Mouse (Mus musculus): ENCODE data around the gene Cd47. TPM values are rescaled to one million over a fixed set of nuclear protein-coding genes. Genes with fewer than 3 reads are reported as not detected.

Cd47 gene
- polyA plus RNA-seq, 1 experiment from 2014 or later, result 152 TPM

DNA sequence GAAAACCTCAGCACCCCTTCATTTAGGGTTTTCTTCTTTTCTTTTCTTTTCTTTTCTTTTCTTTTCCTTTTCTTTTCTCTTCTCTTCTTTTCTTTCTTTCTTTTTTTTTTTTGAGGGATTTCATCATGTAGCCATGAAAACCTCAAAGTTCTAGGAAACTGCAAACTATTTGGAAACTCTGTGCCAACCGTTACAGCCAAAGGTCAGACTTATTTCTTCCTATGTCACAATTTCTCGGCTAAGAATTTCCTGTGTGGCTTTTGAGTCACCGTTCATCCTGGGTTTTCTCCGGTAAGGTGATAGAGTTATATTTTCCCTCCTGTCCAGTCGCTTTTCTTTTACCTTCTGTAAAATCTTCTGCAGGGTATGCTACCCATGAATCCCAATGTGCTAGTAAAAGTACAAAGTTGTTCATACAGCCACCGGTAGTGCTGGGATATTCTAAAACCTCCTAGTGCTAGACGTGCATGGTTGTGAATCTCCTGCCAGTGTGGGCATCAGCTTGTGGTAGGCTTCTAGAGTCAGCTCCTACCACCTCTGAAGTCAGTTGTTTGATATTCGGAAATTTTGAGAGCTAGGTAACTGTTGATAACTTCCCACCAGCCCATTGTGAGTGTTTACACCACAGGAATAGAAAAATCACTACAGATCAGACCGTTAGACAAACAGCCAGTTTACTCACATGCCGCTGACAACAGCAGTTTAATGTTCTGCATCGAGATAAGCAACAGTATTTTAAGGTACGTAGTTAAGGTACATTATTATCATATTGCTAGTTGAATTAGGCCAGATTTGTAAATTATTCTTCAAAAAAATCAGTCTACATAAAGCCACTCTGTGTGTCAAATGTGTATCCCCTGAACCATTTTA, 29.8 kb upstream of the Cd47 start:
- WGBS, result 92% methylated on average over 12 of the region's 12 CpGs
- DNase-seq (ENCODE audit: low spot score), result no peak
- Histone ChIP-seq H3K9me3 (ENCODE audit: control insufficient read depth, low read length) (no peaks in the 10 kb centered on the region), H3K27me3 (ENCODE audit: control insufficient read depth, insufficient read depth, low read length) (no peaks in the 10 kb centered on the region), H3K4me3 (replicated peaks; ENCODE audit: low read length) (no peak overlapping the region), H3K4me2 (replicated peaks) (no peak overlapping the region), H3K4me1 (replicated peaks; ENCODE audit: control insufficient read depth, insufficient read depth, low read length) (no peaks in the 10 kb centered on the region), H3K36me3 (replicated peaks; ENCODE audit: control insufficient read depth, insufficient read depth) (no peaks in the 10 kb centered on the region), H3K9ac (no peak overlapping the region), H3K27ac (no peak overlapping the region)
- no peak for ATAC-seq (ENCODE audit: low FRiP score)

DNA sequence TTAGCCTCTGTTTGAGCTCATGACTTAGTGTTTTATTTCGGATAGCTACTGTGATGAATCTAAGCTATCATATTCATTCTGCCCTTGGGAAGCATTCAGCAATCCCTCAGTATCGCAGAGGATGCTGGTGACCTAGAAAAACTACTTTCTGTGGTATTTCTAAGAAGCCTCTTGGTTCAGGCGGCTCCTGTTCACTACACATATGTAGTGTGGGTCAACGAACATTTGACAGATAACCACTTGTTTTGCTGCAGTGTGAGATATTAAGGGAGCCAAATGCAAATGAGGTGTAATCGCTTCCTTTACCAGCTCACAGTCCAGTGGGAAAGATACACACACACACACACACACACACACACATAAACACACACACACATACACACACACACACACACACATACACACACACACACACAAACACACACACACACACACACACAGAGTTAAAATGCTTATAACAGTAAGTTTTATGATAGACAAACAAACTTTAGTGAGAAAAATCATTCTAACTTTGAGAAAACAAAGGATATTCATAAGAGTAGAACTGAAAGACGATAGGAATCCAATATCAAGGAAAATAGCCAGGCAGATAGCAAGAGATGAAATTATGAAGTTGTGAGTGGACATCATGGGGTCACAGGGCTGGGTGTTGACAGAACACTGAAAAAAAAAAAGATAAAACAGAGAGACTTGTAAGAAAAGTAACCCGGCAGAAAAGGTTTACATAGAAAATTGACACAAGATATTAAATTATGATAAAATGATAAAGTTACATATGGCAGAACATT, 28.5 kb upstream of the Cd47 start:
- 80% methylated on average over 7 of the region's 7 CpGs for WGBS
- DNase-seq (ENCODE audit: low spot score), result no peak
- Histone ChIP-seq H3K9me3 (ENCODE audit: control insufficient read depth, low read length) (no peaks in the 10 kb centered on the region), H3K27me3 (ENCODE audit: control insufficient read depth, insufficient read depth, low read length) (no peaks in the 10 kb centered on the region), H3K27ac (no peak overlapping the region), H3K4me1 (replicated peaks; ENCODE audit: control insufficient read depth, insufficient read depth, low read length) (no peaks in the 10 kb centered on the region), H3K36me3 (replicated peaks; ENCODE audit: control insufficient read depth, insufficient read depth) (no peaks in the 10 kb centered on the region), H3K4me3 (replicated peaks; ENCODE audit: low read length) (no peak overlapping the region), H3K4me2 (replicated peaks) (no peak overlapping the region), H3K9ac (no peak overlapping the region)
- ATAC-seq (ENCODE audit: low FRiP score), result no peak

DNA sequence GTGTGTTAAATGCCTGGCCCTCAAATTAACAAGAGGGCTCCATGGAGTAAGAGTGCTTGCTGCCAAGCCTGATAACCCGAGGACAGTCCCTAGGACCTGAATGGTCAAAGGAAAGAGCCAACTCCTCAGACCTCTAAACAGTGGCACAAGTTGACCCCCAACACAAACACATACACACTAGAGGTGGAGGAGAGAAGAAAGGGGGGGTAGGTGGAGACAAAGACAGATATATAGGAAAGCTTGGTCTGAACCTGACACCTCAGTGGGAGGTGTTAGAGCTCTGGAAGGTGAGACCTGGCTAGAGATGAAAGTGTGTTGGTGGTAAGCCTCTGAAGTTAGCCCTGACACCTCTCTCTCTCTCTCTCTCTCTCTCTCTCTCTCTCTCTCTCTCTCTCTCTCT, 27.8 kb upstream of the Cd47 start:
- Histone ChIP-seq H3K9ac (no peak overlapping the region), H3K36me3 (replicated peaks; ENCODE audit: control insufficient read depth, insufficient read depth) (no peaks in the 10 kb centered on the region), H3K4me3 (replicated peaks; ENCODE audit: low read length) (no peak overlapping the region), H3K4me1 (replicated peaks; ENCODE audit: control insufficient read depth, insufficient read depth, low read length) (no peaks in the 10 kb centered on the region), H3K9me3 (ENCODE audit: control insufficient read depth, low read length) (no peaks in the 10 kb centered on the region), H3K27me3 (ENCODE audit: control insufficient read depth, insufficient read depth, low read length) (no peaks in the 10 kb centered on the region), H3K4me2 (replicated peaks) (no peak overlapping the region), H3K27ac (no peak overlapping the region)
- ATAC-seq (ENCODE audit: low FRiP score) (no peak), DNase-seq (ENCODE audit: low spot score) (no peak)
- 78% methylated on average over 1 of the region's 1 CpGs for WGBS

DNA sequence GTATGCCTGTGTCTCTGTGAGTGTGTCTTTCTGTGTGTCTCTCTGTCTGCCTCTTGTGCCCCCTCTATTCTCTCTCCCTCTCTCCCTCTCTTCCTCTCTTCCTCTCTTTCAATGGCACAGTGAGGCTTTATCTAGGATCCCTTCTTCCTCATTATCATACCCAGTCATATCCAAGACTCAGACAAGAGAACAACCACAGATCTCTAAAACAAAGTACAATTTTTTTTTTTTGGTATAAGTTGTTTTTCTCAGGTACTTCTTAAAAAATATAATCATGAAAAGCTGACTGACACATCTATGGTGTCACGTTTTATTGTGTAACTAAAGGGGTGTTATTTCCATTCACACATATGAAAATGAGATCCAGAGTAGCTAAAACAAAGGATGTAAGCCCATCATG, 27.3 kb upstream of the Cd47 start:
- DNase-seq (ENCODE audit: low spot score) (no peak), ATAC-seq (ENCODE audit: low FRiP score) (no peak)
- Histone ChIP-seq H3K4me3 (replicated peaks; ENCODE audit: low read length) (no peak overlapping the region), H3K36me3 (replicated peaks; ENCODE audit: control insufficient read depth, insufficient read depth) (no peaks in the 10 kb centered on the region), H3K27ac (no peak overlapping the region), H3K4me2 (replicated peaks) (no peak overlapping the region), H3K27me3 (ENCODE audit: control insufficient read depth, insufficient read depth, low read length) (no peaks in the 10 kb centered on the region), H3K4me1 (replicated peaks; ENCODE audit: control insufficient read depth, insufficient read depth, low read length) (no peaks in the 10 kb centered on the region), H3K9me3 (ENCODE audit: control insufficient read depth, low read length) (no peaks in the 10 kb centered on the region), H3K9ac (no peak overlapping the region)
- WGBS, result 96% methylated on average over 1 of the region's 1 CpGs

DNA sequence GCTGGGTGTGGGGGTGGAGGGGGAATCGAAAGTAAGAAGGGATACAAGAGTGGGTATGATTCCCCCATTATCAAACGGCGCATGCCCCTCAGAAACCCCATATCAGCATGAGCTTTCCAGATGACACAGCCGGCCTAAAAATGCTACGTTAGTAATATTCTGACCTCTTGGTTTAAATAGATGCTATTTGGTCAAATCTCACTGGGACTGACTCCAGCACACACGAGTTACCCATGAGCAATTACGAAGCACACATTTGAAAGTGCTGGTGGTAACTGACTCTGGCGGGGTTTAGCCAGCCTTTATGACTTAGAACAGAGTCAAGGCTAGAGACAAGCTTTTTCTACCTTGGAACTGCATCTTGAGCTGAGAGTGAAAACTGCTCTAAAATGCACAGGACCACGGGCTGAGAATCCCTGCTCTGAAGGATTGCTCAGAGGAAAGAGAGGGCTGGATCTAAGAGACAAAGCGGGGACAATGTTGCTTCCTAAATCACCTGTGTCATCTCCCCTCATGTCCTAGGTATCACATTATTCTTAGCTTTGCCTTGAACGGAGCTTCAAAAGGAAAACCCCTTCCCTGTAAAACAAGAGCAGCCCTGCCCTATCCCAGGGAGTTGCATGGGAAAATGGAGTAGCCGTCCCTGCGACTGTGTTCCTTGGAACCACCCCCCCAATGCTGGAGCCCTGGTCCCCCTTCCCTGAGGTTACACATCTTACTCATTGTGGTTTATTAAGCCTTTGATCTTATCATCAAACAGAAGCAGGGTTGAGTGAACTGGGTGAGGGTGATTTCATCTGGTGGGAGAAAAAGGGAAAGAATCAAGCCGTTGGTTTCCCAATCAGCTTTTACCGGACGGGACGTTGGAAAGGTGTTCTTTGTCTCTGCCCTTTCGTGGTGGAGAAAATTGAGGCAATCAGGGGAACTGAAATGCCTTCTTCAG, 26.0 kb upstream of the Cd47 start:
- H3K4me2 ChIP-seq (replicated peaks), result no peak overlapping the region
- DNase-seq (ENCODE audit: low spot score) (no peak), ATAC-seq (ENCODE audit: low FRiP score) (no peak)
- H3K27ac ChIP-seq, result no peak overlapping the region
- H3K9ac ChIP-seq, result no peak overlapping the region
- H3K36me3 ChIP-seq (replicated peaks; ENCODE audit: control insufficient read depth, insufficient read depth), result no peaks in the 10 kb centered on the region
- H3K9me3 ChIP-seq (ENCODE audit: control insufficient read depth, low read length), result no peaks in the 10 kb centered on the region
- no peaks in the 10 kb centered on the region for H3K27me3 ChIP-seq (ENCODE audit: control insufficient read depth, insufficient read depth, low read length)
- no peaks in the 10 kb centered on the region for H3K4me1 ChIP-seq (replicated peaks; ENCODE audit: control insufficient read depth, insufficient read depth, low read length)
- WGBS, result 87% methylated on average over 18 of the region's 18 CpGs
- no peak overlapping the region for H3K4me3 ChIP-seq (replicated peaks; ENCODE audit: low read length)

DNA sequence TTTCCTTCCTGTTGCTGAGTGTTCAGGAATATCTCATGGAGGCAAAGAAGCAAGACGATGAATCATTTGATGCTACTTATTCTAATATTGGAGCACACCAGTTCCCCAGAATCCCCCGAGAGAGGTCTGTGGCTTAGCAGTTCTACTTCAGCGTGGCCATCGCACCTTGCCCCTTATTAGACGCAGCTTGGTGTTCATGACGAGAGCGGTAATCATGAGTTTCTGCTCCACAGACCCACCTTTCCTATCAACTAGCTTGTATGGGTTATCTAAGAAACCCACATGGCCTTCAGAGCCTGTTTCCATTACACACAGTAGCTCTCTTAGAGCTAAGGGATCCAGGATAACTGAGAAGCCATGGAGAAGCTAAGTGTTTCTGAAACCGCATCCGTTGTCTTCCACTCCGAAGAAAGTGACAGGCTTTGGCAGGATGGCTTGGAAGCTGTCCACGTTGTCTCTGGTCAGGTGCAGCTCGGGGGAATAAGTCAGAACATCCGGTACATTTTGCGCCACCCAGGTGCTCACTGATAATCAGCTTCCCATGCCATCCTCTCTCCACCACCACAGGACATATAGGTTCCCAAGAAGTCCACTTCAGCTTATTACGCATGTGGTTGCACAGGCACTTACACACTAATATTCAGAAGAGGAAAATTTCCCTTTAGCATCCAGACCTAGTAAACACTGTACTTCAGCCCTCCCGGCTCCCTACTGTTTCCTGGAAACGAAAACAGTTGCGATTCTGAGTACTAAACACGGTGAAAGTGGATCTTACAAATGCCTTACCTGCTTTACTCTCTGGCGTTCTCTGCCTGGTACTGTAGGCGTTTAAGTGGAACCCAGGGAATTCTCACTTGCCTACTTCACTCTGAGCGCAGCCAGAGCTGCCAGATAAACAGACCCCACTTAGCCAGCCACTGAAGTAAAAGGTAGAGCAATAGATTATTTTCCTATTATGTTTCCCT, 25.0 kb upstream of the Cd47 start:
- no peaks in the 10 kb centered on the region for H3K9me3 ChIP-seq (ENCODE audit: control insufficient read depth, low read length)
- no peak overlapping the region for H3K27ac ChIP-seq
- no peak overlapping the region for H3K9ac ChIP-seq
- no peaks in the 10 kb centered on the region for H3K36me3 ChIP-seq (replicated peaks; ENCODE audit: control insufficient read depth, insufficient read depth)
- ATAC-seq (ENCODE audit: low FRiP score) (no peak), DNase-seq (ENCODE audit: low spot score) (no peak)
- no peak overlapping the region for H3K4me2 ChIP-seq (replicated peaks)
- 88% methylated on average over 22 of the region's 22 CpGs for WGBS
- H3K4me3 ChIP-seq (replicated peaks; ENCODE audit: low read length), result no peak overlapping the region
- no peaks in the 10 kb centered on the region for H3K27me3 ChIP-seq (ENCODE audit: control insufficient read depth, insufficient read depth, low read length)
- no peaks in the 10 kb centered on the region for H3K4me1 ChIP-seq (replicated peaks; ENCODE audit: control insufficient read depth, insufficient read depth, low read length)

DNA sequence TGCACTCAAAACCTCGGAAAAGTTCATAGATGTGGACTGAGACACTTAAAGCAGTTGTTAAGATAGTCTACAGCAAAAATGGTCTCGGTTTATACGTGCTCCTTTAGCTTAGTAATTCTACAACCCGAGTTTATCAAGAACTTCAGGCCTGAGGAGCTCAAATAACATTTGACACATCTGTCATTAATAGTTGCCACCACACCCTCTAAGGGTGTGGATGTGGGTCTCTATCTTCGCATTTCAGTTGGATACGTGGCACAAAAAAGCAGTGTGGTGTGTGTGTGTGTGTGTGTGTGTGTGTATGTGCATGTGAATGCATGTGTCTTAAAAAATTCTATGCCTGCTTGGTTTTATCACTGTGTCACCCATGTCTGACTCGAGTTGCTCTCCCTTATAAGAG, 23.4 kb upstream of the Cd47 start:
- Histone ChIP-seq H3K9ac (no peak overlapping the region), H3K4me3 (replicated peaks; ENCODE audit: low read length) (no peak overlapping the region), H3K4me2 (replicated peaks) (no peak overlapping the region), H3K4me1 (replicated peaks; ENCODE audit: control insufficient read depth, insufficient read depth, low read length) (no peaks in the 10 kb centered on the region), H3K27me3 (ENCODE audit: control insufficient read depth, insufficient read depth, low read length) (no peaks in the 10 kb centered on the region), H3K36me3 (replicated peaks; ENCODE audit: control insufficient read depth, insufficient read depth) (no peaks in the 10 kb centered on the region), H3K27ac (no peak overlapping the region), H3K9me3 (ENCODE audit: control insufficient read depth, low read length) (no peaks in the 10 kb centered on the region)
- no peak for ATAC-seq (ENCODE audit: low FRiP score)
- DNase-seq (ENCODE audit: low spot score), result no peak
- WGBS, result 83% methylated on average over 7 of the region's 7 CpGs

DNA sequence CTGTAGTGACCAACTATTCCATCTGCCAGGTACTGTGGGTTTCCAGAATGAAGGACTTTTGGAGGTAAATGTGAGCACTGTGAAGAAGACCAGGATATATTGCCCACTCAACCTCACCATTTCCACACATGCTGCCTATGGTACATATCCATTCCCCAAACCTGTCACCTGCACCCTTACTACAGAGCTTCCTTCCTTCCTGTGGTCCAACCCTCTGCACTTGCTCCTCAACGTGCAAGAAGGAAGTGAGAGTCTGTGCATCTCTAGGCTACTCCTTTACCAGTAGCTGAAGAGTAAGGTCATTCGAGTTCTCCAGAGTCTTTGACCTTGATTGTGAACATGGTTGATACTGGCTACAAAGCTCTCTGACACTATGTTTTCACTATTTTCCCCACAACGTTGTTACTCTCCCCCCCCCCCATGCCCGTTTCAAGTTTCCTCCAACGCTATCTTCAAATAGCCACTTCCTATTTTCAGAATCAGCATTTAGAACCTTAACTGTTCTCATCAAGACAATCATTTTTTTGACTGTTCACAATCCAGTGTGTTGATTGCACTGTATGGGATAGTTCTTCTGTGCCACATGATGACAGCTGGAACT, 18.7 kb upstream of the Cd47 start:
- Histone ChIP-seq H3K27me3 (ENCODE audit: control insufficient read depth, insufficient read depth, low read length) (no peaks in the 10 kb centered on the region), H3K36me3 (replicated peaks; ENCODE audit: control insufficient read depth, insufficient read depth) (no peaks in the 10 kb centered on the region), H3K4me3 (replicated peaks; ENCODE audit: low read length) (no peak overlapping the region), H3K4me2 (replicated peaks) (no peak overlapping the region), H3K9me3 (ENCODE audit: control insufficient read depth, low read length) (no peaks in the 10 kb centered on the region), H3K9ac (no peak overlapping the region), H3K4me1 (replicated peaks; ENCODE audit: control insufficient read depth, insufficient read depth, low read length) (no peaks in the 10 kb centered on the region), H3K27ac (no peak overlapping the region)
- DNase-seq (ENCODE audit: low spot score), result no peak
- 88% methylated on average over 5 of the region's 5 CpGs for WGBS
- ATAC-seq (ENCODE audit: low FRiP score), result no peak
